Mouse (Mus musculus) erythroblast, embryonic 14.5 days (primary cell): Measurements from ENCODE around the gene Gm20547. TPM values are rescaled to one million over a fixed set of nuclear protein-coding genes. Genes with fewer than 3 reads are reported as not detected.

ENCODE experiments used
- H3K27me3 ChIP-seq: 2 replicates; pipeline ENCODE4 v1.6.1; 2012; ENCODE audit warnings: inconsistent platforms; ENCODE audit not compliant: control insufficient read depth
- H3K36me3 ChIP-seq: 2 replicates; pipeline ENCODE4 v1.6.1; 2012; ENCODE audit warnings: mild to moderate bottlenecking, inconsistent platforms; ENCODE audit not compliant: control insufficient read depth
- H3K4me1 ChIP-seq: 2 replicates; pipeline ENCODE4 v1.6.1; 2012; ENCODE audit warnings: inconsistent platforms; ENCODE audit not compliant: control insufficient read depth
- H3K4me3 ChIP-seq: replicated peaks from 2 replicates; pipeline ENCODE3; 2012; ENCODE audit warnings: moderate library complexity, mild to moderate bottlenecking, inconsistent platforms
- H3K9me3 ChIP-seq: 2 replicates; pipeline ENCODE4 v1.6.1; 2012; ENCODE audit warnings: low read length, inconsistent platforms, mixed read lengths; ENCODE audit not compliant: control insufficient read depth
- GATA1 ChIP-seq: IDR thresholded peaks from 2 replicates; pipeline ENCODE4 v1.6.1; 2012; ENCODE audit warnings: low read length, inconsistent platforms, mixed read lengths
- TAL1 ChIP-seq: IDR thresholded peaks from 3 replicates; pipeline ENCODE4 v1.6.1; 2012; ENCODE audit warnings: low read length, inconsistent platforms, mixed read lengths
- polyA plus RNA-seq: library from polyadenylated mRNA; stranded (reverse); fragments of >175 nt; gene quantifications from 2 replicates; pipeline ENCODE4 v1.2.3, GENCODE M21; 2012

Gm20547 gene
- polyA plus RNA-seq, 1 experiment: not detected

GRCm38 (mm10) chr17:34862416-34863081 is 19.3 kb downstream of the Gm20547 start, which contains the start of gene Cfb:
Gene Cfb (minus strand): TSS chr17:34862518.
- H3K4me1 ChIP-seq: peaks cover 3% of the 10 kb centered on the region; the same call in 1 of the 2 replicates
- no peak for TF ChIP-seq GATA1
- TF ChIP-seq TAL1: no peak
- H3K4me3 ChIP-seq: peak within 1 kb of the TSS; percentile 43
- peaks cover 15% of the 10 kb centered on the region for H3K36me3 ChIP-seq
- H3K27me3 ChIP-seq: no peaks in the 10 kb centered on the region
- H3K9me3 ChIP-seq: no peaks in the 10 kb centered on the region

GRCm38 (mm10) chr17:34861704-34862415 is 20.0 kb downstream of the Gm20547 start:
- H3K9me3 ChIP-seq: no peaks in the 10 kb centered on the region
- peaks cover 22% of the 10 kb centered on the region for H3K36me3 ChIP-seq
- H3K27me3 ChIP-seq: no peaks in the 10 kb centered on the region
- H3K4me1 ChIP-seq: peaks cover 3% of the 10 kb centered on the region; the same call in 1 of the 2 replicates
- TF ChIP-seq GATA1 (no peak), TAL1 (no peak)
- peak overlapping the region; percentile 43 for H3K4me3 ChIP-seq

- Histone ChIP-seq H3K4me1 (peaks cover 3% of the 10 kb centered on the region; the same call in 1 of the 2 replicates), H3K4me3 (no peak overlapping the region), H3K9me3 (no peaks in the 10 kb centered on the region), H3K36me3 (peaks cover 35% of the 10 kb centered on the region), H3K27me3 (no peaks in the 10 kb centered on the region)
- TF ChIP-seq TAL1 (no peak), GATA1 (no peak)
Observed at GRCm38 (mm10) chr17:34860514-34860913, 21.3 kb downstream of the Gm20547 start.

- H3K4me3 ChIP-seq: no peak overlapping the region
- H3K4me1 ChIP-seq: peaks cover 3% of the 10 kb centered on the region; the same call in 1 of the 2 replicates
- no peak for TF ChIP-seq TAL1
- H3K9me3 ChIP-seq: no peaks in the 10 kb centered on the region
- peaks cover 53% of the 10 kb centered on the region for H3K36me3 ChIP-seq
- H3K27me3 ChIP-seq: no peaks in the 10 kb centered on the region
Observed at GRCm38 (mm10) chr17:34858670-34859069, 23.2 kb downstream of the Gm20547 start.

DNA sequence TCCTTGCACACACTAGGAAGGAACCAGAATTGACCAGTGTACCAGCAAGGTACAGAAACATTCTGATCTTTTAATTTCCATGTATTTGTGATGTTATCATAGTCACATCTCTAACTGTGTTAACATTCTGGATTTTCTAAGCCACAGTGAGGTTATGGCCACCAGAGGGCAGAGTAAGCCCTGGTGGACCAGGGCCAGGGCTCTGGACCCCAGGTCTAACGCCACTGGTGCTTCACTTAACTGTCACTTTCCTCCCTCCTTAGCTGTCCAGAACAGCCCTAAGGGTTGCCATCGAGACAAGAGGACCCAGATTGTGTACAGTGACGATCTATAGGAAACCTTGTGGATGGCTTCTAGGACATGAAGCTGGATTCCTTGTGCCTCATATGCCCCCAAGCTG is 26.0 kb downstream of the Gm20547 start:
- Histone ChIP-seq H3K36me3 (peaks cover 70% of the 10 kb centered on the region), H3K9me3 (no peaks in the 10 kb centered on the region), H3K4me3 (no peak overlapping the region), H3K27me3 (no peaks in the 10 kb centered on the region), H3K4me1 (peaks cover 20% of the 10 kb centered on the region)
- TF ChIP-seq GATA1 (no peak; the same call in 1 of the 2 replicates), TAL1 (no peak)

GRCm38 (mm10) chr17:34854761-34855160 is 27.1 kb downstream of the Gm20547 start:
- peaks cover 68% of the 10 kb centered on the region for H3K36me3 ChIP-seq
- no peaks in the 10 kb centered on the region for H3K9me3 ChIP-seq
- peaks cover 27% of the 10 kb centered on the region for H3K4me1 ChIP-seq
- TF ChIP-seq GATA1 (no peak), TAL1 (no peak)
- no peak overlapping the region for H3K4me3 ChIP-seq
- no peaks in the 10 kb centered on the region for H3K27me3 ChIP-seq

DNA sequence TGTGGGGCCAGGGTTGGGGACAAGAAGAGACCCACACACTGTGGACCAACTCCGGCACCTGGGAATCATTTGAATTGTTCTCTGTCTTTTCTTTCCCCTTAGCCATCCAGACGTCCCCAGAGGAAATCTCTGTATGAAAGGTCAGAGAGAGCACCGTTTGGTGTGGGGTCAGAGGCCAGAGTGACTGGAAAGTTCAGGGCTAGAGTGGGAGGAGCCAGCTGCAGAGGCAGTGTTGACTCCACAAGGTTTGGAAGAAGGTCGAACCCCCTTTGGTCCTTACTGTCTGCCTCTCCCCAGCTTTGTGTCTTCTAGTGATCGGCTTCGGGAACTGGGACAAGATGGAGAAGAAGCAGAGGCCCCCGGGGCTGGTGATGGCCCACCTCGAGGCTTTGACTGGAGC is 28.3 kb downstream of the Gm20547 start:
- H3K4me3 ChIP-seq: no peak overlapping the region
- peaks cover 69% of the 10 kb centered on the region for H3K36me3 ChIP-seq
- no peaks in the 10 kb centered on the region for H3K9me3 ChIP-seq
- H3K27me3 ChIP-seq: no peaks in the 10 kb centered on the region
- H3K4me1 ChIP-seq: peaks cover 35% of the 10 kb centered on the region
- TF ChIP-seq GATA1: no peak
- TF ChIP-seq TAL1: no peak

DNA sequence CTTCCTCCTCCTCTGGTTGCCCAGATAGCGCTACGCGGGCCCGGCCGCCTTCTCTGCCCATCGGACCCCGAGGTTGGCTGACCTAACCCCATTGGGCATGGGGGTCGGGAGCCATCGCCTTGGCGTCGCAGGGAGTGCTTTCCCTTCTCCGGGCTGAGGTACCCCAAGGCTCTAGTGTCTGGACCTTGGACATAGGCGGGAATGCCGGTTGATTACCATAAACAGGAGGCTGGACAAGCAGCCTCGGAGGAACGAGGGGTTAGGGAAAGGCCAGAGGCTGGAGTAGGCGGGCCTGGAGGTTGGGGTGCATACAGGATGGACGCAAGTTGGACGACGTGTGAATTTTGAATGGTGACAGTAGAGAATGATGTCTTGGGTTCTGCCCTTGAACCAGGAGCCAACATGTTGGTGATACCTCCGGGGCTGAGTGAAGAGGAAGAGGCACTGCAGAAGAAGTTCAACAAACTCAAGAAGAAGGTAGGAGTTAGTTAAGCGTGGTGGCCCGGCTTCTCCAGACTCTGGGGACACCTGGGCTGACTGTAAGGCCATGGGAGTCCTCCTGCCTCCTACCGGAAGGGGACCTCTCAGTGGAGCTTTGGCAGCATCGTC is 31.2 kb downstream of the Gm20547 start:
- H3K27me3 ChIP-seq: no peaks in the 10 kb centered on the region
- peaks cover 67% of the 10 kb centered on the region for H3K36me3 ChIP-seq
- H3K4me1 ChIP-seq: peaks cover 41% of the 10 kb centered on the region
- peak overlapping the region; percentile 83 for H3K4me3 ChIP-seq
- H3K9me3 ChIP-seq: no peaks in the 10 kb centered on the region
- TF ChIP-seq TAL1: no peak
- TF ChIP-seq GATA1: no peak

DNA sequence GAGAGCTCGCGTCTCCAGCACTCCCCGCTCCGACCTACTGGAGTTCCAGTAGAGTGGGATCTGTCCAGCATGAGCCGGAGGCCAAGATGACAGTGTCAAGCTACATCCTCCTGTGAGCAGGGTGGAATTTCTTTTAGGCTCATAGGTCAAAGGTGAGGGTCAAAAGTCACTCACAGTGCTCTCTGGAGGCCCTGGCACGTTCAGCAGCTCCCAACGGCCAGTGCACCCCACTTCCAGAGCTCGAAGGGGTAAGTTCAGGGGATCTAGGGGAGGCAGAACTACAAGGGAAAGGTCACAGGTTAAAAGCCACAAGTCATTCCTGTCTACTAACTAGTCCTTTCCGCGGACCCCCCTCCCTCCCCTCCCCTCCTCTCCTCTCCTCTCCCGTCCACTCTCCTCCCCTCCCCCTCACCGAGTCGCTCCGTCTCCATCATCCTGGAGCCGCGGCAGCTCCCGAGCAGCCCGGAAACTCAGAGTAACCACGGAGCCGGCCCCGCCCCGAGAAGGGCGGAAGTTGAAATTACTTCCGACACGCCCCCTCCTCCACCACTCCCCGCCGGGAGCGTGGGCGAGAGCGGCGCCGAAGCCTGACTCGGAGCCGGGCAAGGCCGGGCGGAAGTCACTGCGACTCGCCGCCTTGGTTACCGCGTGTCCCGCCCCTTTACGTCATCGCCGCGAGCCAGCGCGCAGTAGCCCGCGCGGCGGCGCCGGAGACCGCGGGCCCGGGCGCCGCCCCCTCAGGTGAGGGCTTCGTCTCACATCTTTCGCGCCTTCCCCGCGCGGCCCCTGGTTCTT is 31.9 kb downstream of the Gm20547 start, which contains the start of the genes Skiv2l and Nelfe:
Gene Skiv2l (minus strand): TSS at position 489 of the 795 bp plus-strand sequence.
Gene Nelfe (plus strand): TSS at position 670 of the 795 bp plus-strand sequence.
- peak within 1 kb of the TSS; percentile 83 for H3K4me3 ChIP-seq
- H3K9me3 ChIP-seq: no peaks in the 10 kb centered on the region
- H3K27me3 ChIP-seq: no peaks in the 10 kb centered on the region
- TF ChIP-seq GATA1 (no peak), TAL1 (no peak)
- peaks cover 41% of the 10 kb centered on the region for H3K4me1 ChIP-seq
- peaks cover 68% of the 10 kb centered on the region for H3K36me3 ChIP-seq
